32 mouse cellular contexts compared by ENCODE assay signal in the genomic region with DNA sequence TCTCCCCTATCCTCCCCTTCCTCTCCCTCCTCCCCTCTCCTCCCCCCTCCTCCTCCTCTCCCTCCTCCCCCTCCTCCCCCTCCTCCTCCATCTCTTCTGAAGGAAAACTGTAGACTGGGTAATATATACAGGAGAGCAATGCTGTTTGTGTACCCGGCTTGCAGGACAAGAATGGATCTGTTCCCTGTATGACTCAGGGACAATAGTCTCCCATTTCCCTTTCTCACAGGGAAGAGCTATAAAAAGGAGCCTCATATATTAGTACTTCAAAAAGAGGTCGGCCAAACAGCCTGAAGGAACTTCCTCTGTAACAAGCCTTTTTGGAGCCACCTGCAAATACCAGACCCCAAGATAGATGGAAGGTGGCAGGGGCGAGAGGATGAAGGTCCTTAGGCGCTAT. TPM values are rescaled to one million over a fixed set of nuclear protein-coding genes. Genes with fewer than 3 reads are reported as not detected.
"Had no signal": no experiment of that assay in that cellular context is flagged by ENCODE, and none has a peak within 500 bp of the region (broad histone marks: within the 10 kb centered on the region; RNA-seq: fewer than 3 reads in every experiment).

No protein-coding gene starts in this region.

- H3K9ac ChIP-seq: limb, embryonic 12.5 days; limb, embryonic 13.5 days; limb, embryonic 15.5 days; liver, embryonic 12.5 days; liver, embryonic 13.5 days; liver, embryonic 14.5 days; liver, embryonic 15.5 days; liver, postnatal 0 days; lung, embryonic 14.5 days; lung, embryonic 15.5 days; midbrain, embryonic 12.5 days; midbrain, embryonic 13.5 days; midbrain, embryonic 15.5 days; neural tube, embryonic 12.5 days; neural tube, embryonic 13.5 days had no signal

- H3K27me3 ChIP-seq: limb, embryonic 12.5 days; limb, embryonic 13.5 days; limb, embryonic 15.5 days; liver, embryonic 12.5 days; liver, embryonic 13.5 days; liver, embryonic 15.5 days; lung, embryonic 15.5 days; megakaryocyte, embryonic 14.5 days; midbrain, embryonic 12.5 days; midbrain, embryonic 13.5 days; midbrain, embryonic 15.5 days; neural tube, embryonic 12.5 days; neural tube, embryonic 13.5 days had no signal

- H3K27ac ChIP-seq: limb, embryonic 10.5 days; limb, embryonic 12.5 days; limb, embryonic 13.5 days; limb, embryonic 15.5 days; liver, embryonic 12.5 days; liver, embryonic 13.5 days; liver, embryonic 14.5 days; liver, embryonic 15.5 days; macrophage; midbrain, embryonic 10.5 days; midbrain, embryonic 12.5 days; midbrain, embryonic 13.5 days; midbrain, embryonic 15.5 days; neural tube, embryonic 12.5 days; neural tube, embryonic 13.5 days had no signal

- H3K9me3 ChIP-seq: limb, embryonic 10.5 days; limb, embryonic 12.5 days; limb, embryonic 13.5 days; limb, embryonic 15.5 days; liver, embryonic 12.5 days; liver, embryonic 13.5 days; liver, embryonic 15.5 days; lung, embryonic 15.5 days; megakaryocyte, embryonic 14.5 days; midbrain, embryonic 10.5 days; midbrain, embryonic 12.5 days; midbrain, embryonic 13.5 days; midbrain, embryonic 15.5 days; neural tube, embryonic 12.5 days; neural tube, embryonic 13.5 days had no signal

- ATAC-seq: liver, embryonic 12.5 days; liver, postnatal 0 days; midbrain, embryonic 13.5 days; midbrain, embryonic 16.5 days had no signal

- DNase-seq: left cerebral cortex, postnatal 4 days; liver; liver, embryonic 13.5 days; liver, postnatal 0 days; lung, adult 18-20 months; lung, adult 2 months; lung, embryonic 14.5 days; lung, postnatal 10 days; lung, postnatal 14 days; lung, postnatal 36 days; lung, postnatal 4 days; midbrain, embryonic 14.5 days had no signal

- H3K4me2 ChIP-seq: limb, embryonic 12.5 days; limb, embryonic 13.5 days; limb, embryonic 15.5 days; liver, embryonic 11.5 days; liver, embryonic 12.5 days; liver, embryonic 13.5 days; liver, embryonic 15.5 days; lung, embryonic 14.5 days; lung, embryonic 15.5 days; midbrain, embryonic 11.5 days; midbrain, embryonic 12.5 days; midbrain, embryonic 13.5 days; midbrain, embryonic 15.5 days; neural tube, embryonic 12.5 days; neural tube, embryonic 13.5 days had no signal

- H3K36me3 ChIP-seq: limb, embryonic 10.5 days; limb, embryonic 12.5 days; limb, embryonic 13.5 days; limb, embryonic 15.5 days; liver, embryonic 12.5 days; liver, embryonic 13.5 days; liver, embryonic 15.5 days; lung, embryonic 15.5 days; midbrain, embryonic 10.5 days; midbrain, embryonic 12.5 days; midbrain, embryonic 13.5 days; midbrain, embryonic 15.5 days; neural tube, embryonic 12.5 days; neural tube, embryonic 13.5 days had no signal

- H3K4me3 ChIP-seq: limb, embryonic 10.5 days; limb, embryonic 12.5 days; limb, embryonic 13.5 days; limb, embryonic 15.5 days; liver, embryonic 12.5 days; liver, embryonic 13.5 days; liver, embryonic 15.5 days; lung, embryonic 15.5 days; megakaryocyte, embryonic 14.5 days; midbrain, embryonic 10.5 days; midbrain, embryonic 12.5 days; midbrain, embryonic 13.5 days; midbrain, embryonic 15.5 days; myocyte; neural tube, embryonic 12.5 days; neural tube, embryonic 13.5 days had no signal

- H3K4me1 ChIP-seq: liver, embryonic 12.5 days; liver, embryonic 15.5 days; megakaryocyte, embryonic 14.5 days had no signal

RNA-seq across cellular contexts. Expression of gene Limch1, which starts 23.4 kb away (rescaled TPM):
- polyA plus RNA-seq: macrophage had no signal
